Mouse (Mus musculus): Measurements from ENCODE around the gene Cachd1.

The Cachd1 gene

DNA sequence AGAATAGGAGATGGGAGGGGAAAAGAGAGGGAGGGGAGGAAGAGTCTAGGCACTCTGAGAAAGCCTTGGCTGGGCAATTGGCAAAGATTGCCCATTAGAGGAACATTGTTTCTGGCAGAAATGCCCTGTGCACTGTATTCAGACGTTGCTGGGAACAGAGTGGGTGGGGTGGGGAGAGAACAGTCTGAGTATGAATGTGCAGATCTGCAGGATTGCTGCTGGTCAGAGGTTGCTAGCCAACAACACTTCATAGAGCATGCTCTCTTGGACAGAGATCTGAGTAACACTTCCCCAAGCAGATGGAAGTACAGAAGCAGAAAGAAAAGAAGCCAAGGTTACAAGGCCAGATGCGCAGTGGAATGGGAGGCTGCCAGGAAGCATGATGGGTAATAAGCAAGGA lies 285.7 kb downstream of the Cachd1 start:
- DNase-seq (ENCODE audit: low spot score) = no peak

GRCm38 (mm10) chr4:101066401-101066800 lies 289.9 kb downstream of the Cachd1 start:
- DNase-seq (ENCODE audit: low spot score) = no peak

- peak; percentile 50 for DNase-seq (ENCODE audit: low spot score)
Measured at GRCm38 (mm10) chr4:101068786-101069153, 292.3 kb downstream of the Cachd1 start, which contains the start of gene Raver2. TSS of gene Raver2 (plus strand) at chr4:101068983.

DNA sequence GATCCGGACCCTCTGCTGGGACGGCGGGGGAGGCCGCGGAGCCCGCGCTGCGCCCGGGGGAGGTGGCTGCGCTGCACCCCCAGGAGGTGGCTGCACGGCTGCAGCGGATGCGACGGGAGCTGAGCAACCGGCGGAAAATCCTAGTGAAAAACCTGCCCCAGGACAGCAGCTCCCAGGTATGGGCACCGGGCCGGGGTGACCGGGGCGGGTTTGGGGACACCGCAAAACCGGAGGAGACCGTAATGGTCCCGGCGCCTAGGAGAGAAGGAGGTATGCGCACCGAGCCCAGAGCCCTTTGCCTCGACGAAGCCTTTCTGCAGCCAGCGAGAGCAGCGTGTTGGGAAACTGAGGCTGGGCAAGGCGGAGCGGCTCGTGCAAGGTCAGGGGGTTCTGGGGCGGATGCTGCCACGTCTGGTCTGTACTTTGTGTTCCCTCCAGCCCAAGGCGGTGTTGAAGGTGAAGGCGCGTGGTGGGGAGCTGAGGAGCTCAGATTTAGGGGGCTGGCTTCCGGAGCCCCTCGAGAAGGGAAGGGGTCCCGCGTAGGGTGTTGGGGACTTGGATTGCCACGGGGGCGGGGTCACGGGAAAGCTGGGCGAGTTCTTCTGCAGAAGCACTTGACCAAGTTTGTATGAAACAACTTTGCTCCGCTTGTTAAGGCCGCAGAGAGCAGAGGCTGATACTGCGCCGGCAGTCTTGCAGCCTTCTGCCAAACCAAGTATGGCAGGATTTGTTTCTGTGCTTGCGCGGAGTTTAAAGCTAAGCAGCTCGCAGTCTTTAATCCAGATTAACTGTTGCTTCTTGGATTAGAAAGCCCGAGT lies 292.9 kb downstream of the Cachd1 start:
- peak; percentile 19 for DNase-seq (ENCODE audit: low spot score)

- no peak for DNase-seq (ENCODE audit: low spot score)
Measured at GRCm38 (mm10) chr4:101071570-101071969, 295.1 kb downstream of the Cachd1 start.

GRCm38 (mm10) chr4:101076425-101076824 lies 299.9 kb downstream of the Cachd1 start:
- DNase-seq (ENCODE audit: low spot score) = no peak

Data from ovary, postnatal 14 days (tissue).